Mouse (Mus musculus) MEL (cell line): ENCODE results near the gene Haus8. TPM values are rescaled to one million over a fixed set of nuclear protein-coding genes. Genes with fewer than 3 reads are reported as not detected.
"Not testable (repeated sequence)": the region's sequence is repeated elsewhere in the genome, so short reads cannot be mapped to it uniquely, and the experiment has no call there.

Experiments used
- DNase-seq: peaks from one replicate; pipeline ENCODE4 v3.0.0; 2011; ENCODE audit warnings: low read depth, low spot score
- H3K27ac ChIP-seq: 2 replicates; pipeline ENCODE4 v1.5.1; 2012; ENCODE audit warnings: low read depth, mild to moderate bottlenecking, control low read depth, low read length, moderate library complexity; ENCODE audit not compliant: control insufficient read depth
- H3K27me3 ChIP-seq, 2 experiments: fragments of 150-350 bp in 1 of 2; sonication (generic) in 1 of 2; 2 replicates each; pipeline ENCODE4 v1.6.1; 2012; ENCODE audit warnings: low read length in 2 of 2, mild to moderate bottlenecking in 2 of 2, improper control_type of control experiment in 1 of 2, moderate library complexity in 1 of 2; ENCODE audit not compliant: insufficient read depth in 2 of 2, control insufficient read depth in 1 of 2
- H3K36me3 ChIP-seq, 2 experiments: 2 replicates each; pipeline ENCODE4 v1.6.1; 2012 to 2014; ENCODE audit warnings: low read length in 2 of 2, improper control_type of control experiment in 1 of 2, inconsistent platforms in 1 of 2, mild to moderate bottlenecking in 1 of 2; ENCODE audit not compliant: insufficient read depth in 2 of 2, control insufficient read depth in 1 of 2
- H3K4me1 ChIP-seq, 2 experiments: fragments of 150-350 bp in 1 of 2; sonication (generic) in 1 of 2; 2 replicates each; pipeline ENCODE4 v1.6.1; 2012; ENCODE audit warnings: low read length in 2 of 2, improper control_type of control experiment in 1 of 2, mild to moderate bottlenecking in 1 of 2; ENCODE audit not compliant: insufficient read depth in 2 of 2, control insufficient read depth in 1 of 2
- H3K4me3 ChIP-seq, 2 experiments: fragments of 150-350 bp in 1 of 2; sonication (generic) in 1 of 2; 2 replicates each; pipeline ENCODE4 v1.5.1; 2012; ENCODE audit warnings: low read depth in 2 of 2, low read length in 2 of 2, mild to moderate bottlenecking in 2 of 2, moderate library complexity in 2 of 2, control low read depth in 1 of 2, improper control_type of control experiment in 1 of 2; ENCODE audit not compliant: control insufficient read depth in 1 of 2, insufficient read depth in 1 of 2
- H3K79me2 ChIP-seq: 2 replicates; pipeline ENCODE4 v1.6.1; 2012; ENCODE audit warnings: mild to moderate bottlenecking, low read length, moderate library complexity; ENCODE audit not compliant: control insufficient read depth, poor library complexity, insufficient read depth
- H3K9ac ChIP-seq: 2 replicates; pipeline ENCODE4 v1.6.1; 2012; ENCODE audit warnings: low read depth, mild to moderate bottlenecking, control low read depth, low read length, moderate library complexity; ENCODE audit not compliant: control insufficient read depth, poor library complexity, severe bottlenecking
- H3K9me3 ChIP-seq: fragments of 150-350 bp; sonication (generic); replicated peaks from 2 replicates; pipeline ENCODE4 v1.6.1; 2012; ENCODE audit warnings: mild to moderate bottlenecking, low read length, improper control_type of control experiment, moderate library complexity; ENCODE audit not compliant: insufficient read depth
- KAT2A ChIP-seq: conservative IDR thresholded peaks from 2 replicates; pipeline ENCODE4 v1.6.1; 2012; ENCODE audit warnings: low read depth, low read length, improper control_type of control experiment, inconsistent platforms
- MAX ChIP-seq: IDR thresholded peaks from 2 replicates; pipeline ENCODE4 v1.6.1; 2011; ENCODE audit warnings: low read length, improper control_type of control experiment
- MXI1 ChIP-seq: IDR thresholded peaks from 2 replicates; pipeline ENCODE4 v1.6.1; 2011; ENCODE audit warnings: mild to moderate bottlenecking, low read depth, low read length, improper control_type of control experiment
- NELFE ChIP-seq: IDR thresholded peaks from 2 replicates; pipeline ENCODE4 v1.6.1; 2011; ENCODE audit warnings: low read depth, low read length, improper control_type of control experiment
- RAD21 ChIP-seq: IDR thresholded peaks from 2 replicates; pipeline ENCODE4 v1.6.1; 2011; ENCODE audit warnings: mild to moderate bottlenecking, low read depth, low read length, improper control_type of control experiment
- SMC3 ChIP-seq: IDR thresholded peaks from 2 replicates; pipeline ENCODE4 v1.6.1; 2011; ENCODE audit warnings: low read depth, low read length, improper control_type of control experiment
- TAL1 ChIP-seq: IDR thresholded peaks from 2 replicates; pipeline ENCODE4 v1.6.1; 2012; ENCODE audit warnings: mild to moderate bottlenecking, inconsistent platforms, low read length, moderate library complexity, mixed read lengths
- USF1 ChIP-seq: IDR thresholded peaks from 2 replicates; pipeline ENCODE4 v1.6.1; 2014; ENCODE audit warnings: low read depth, mild to moderate bottlenecking, inconsistent platforms, low read length, improper control_type of control experiment, moderate library complexity
- ZC3H11A ChIP-seq: IDR thresholded peaks from 2 replicates; pipeline ENCODE4 v1.6.1; 2012; ENCODE audit warnings: low read depth, mild to moderate bottlenecking, inconsistent platforms, low read length, improper control_type of control experiment
- ZNF384 ChIP-seq: IDR thresholded peaks from 2 replicates; pipeline ENCODE4 v1.6.1; 2012; ENCODE audit warnings: low read depth, mild to moderate bottlenecking, inconsistent platforms, low read length, improper control_type of control experiment
- polyA plus RNA-seq, 2 experiments: library from polyadenylated mRNA; stranded (reverse) in 1 of 2; unstranded in 1 of 2; fragments of >175 nt in 1 of 2; fragments of >200 nt in 1 of 2; gene quantifications; 2 replicates each; pipeline versions ENCODE4 v1.2.1 to v1.2.4; 2012; ENCODE audit warnings: low replicate concordance in 2 of 2, low read depth in 1 of 2; ENCODE audit not compliant: insufficient read length in 2 of 2, insufficient read depth in 1 of 2, missing spikeins in 1 of 2
- total RNA-seq: library from RNA; depleted of rRNA; stranded (reverse); fragments of 300-350 nt; gene quantifications from 2 replicates; pipeline ENCODE4 v1.2.3, GENCODE M21; 2012

Gene Haus8
- total and polyA plus RNA-seq, 3 experiments: 60.4 to 69.2 TPM; not detected in 1

- H3K4me1 ChIP-seq: peaks cover 0 to 18% of the 10 kb centered on the region in 2 experiments; a peak in 1 of 4 replicates
- H3K27ac ChIP-seq, H3K27me3 ChIP-seq, H3K36me3 ChIP-seq, H3K9ac ChIP-seq, DNase-seq, H3K9me3 ChIP-seq, H3K79me2 ChIP-seq, H3K4me3 ChIP-seq: not testable (repeated sequence)
Observed at GRCm38 (mm10) chr8:71318610-71319009, 45.9 kb upstream of the Haus8 start.

- H3K4me1 ChIP-seq: peaks cover 9 to 26% of the 10 kb centered on the region in 2 experiments; a peak in 3 of 4 replicates
- peaks cover 0 to 14% of the 10 kb centered on the region in 2 experiments; a peak in 3 of 4 replicates for H3K36me3 ChIP-seq
- H3K9ac ChIP-seq: no peak overlapping the region
- peaks cover 10% of the 10 kb centered on the region for H3K79me2 ChIP-seq
- H3K9me3 ChIP-seq: no peaks in the 10 kb centered on the region
- no peaks in the 10 kb centered on the region for H3K27me3 ChIP-seq
- no peak overlapping the region for H3K4me3 ChIP-seq
- no peak for DNase-seq
- TF ChIP-seq NELFE (no peak), MAX (no peak), RAD21 (no peak), SMC3 (no peak), ZC3H11A (no peak), USF1 (no peak), ZNF384 (no peak), MXI1 (no peak), KAT2A (no peak), TAL1 (no peak)
- H3K27ac ChIP-seq: no peak overlapping the region
Observed at GRCm38 (mm10) chr8:71316486-71317031, 43.8 kb upstream of the Haus8 start.

GRCm38 (mm10) chr8:71315972-71316371 lies 43.2 kb upstream of the Haus8 start:
- H3K27ac ChIP-seq: no peak overlapping the region

More at GRCm38 (mm10) chr8:71315972-71316371, 43.2 kb upstream of the Haus8 start:
- no peaks in the 10 kb centered on the region for H3K9me3 ChIP-seq
- no peak overlapping the region for H3K4me3 ChIP-seq
- no peak overlapping the region for H3K9ac ChIP-seq
- TF ChIP-seq ZNF384: no peak
- H3K27me3 ChIP-seq: no peaks in the 10 kb centered on the region
- H3K79me2 ChIP-seq: peaks cover 10% of the 10 kb centered on the region
- DNase-seq: no peak
- H3K4me1 ChIP-seq: peaks cover 9 to 26% of the 10 kb centered on the region in 2 experiments; a peak in 3 of 4 replicates
- H3K36me3 ChIP-seq: peaks cover 0 to 14% of the 10 kb centered on the region in 2 experiments; a peak in 3 of 4 replicates
